In genomic region chr16:38562968-38563327, GRCm38 (mm10) we compare ENCODE assay signal across 8 mouse cellular contexts. TPM values are rescaled to one million over a fixed set of nuclear protein-coding genes. Genes with fewer than 3 reads are reported as not detected.
A peak's percentile ranks its signal among the peaks of the same experiment; 100 is the strongest.
DNase-seq lines count a peak whose midpoint lies in the region; ATAC-seq lines count a peak whose summit lies in the region.

No protein-coding gene starts in this region.

- ATAC-seq in lung, embryonic 16.5 days (ENCODE audit: low read depth), result no peak; the same call in 1 of the 2 replicates
- ATAC-seq in limb, embryonic 15.5 days (ENCODE audit: insufficient number of reproducible peaks, low FRiP score, low TSS enrichment, low read depth), result peak; percentile 63; the same call in 1 of the 2 replicates
- no peak for ATAC-seq in stomach, embryonic 15.5 days (ENCODE audit: insufficient read depth, low FRiP score, low read depth)

- H3K27me3 ChIP-seq in lung, embryonic 16.5 days (ENCODE audit: control insufficient read depth, insufficient read depth, low read depth, low read length), result peaks cover 2% of the 10 kb centered on the region; the same call in 1 of the 2 replicates
- peaks cover 19% of the 10 kb centered on the region for H3K27me3 ChIP-seq in erythroblast, embryonic 14.5 days (ENCODE audit: control insufficient read depth)
- H3K27me3 ChIP-seq in limb, embryonic 15.5 days, result peaks cover 4% of the 10 kb centered on the region; the same call in 1 of the 2 replicates
- H3K27me3 ChIP-seq in stomach, embryonic 15.5 days (replicated peaks), result peaks cover 5% of the 10 kb centered on the region; the same call in 1 of the 2 replicates

- peaks cover 7% of the 10 kb centered on the region; the same call in 1 of the 2 replicates for H3K36me3 ChIP-seq in lung, embryonic 16.5 days (ENCODE audit: control insufficient read depth, insufficient read depth, low read length)
- H3K36me3 ChIP-seq in erythroblast, embryonic 14.5 days (ENCODE audit: control insufficient read depth), result peaks cover 21% of the 10 kb centered on the region
- H3K36me3 ChIP-seq in limb, embryonic 15.5 days, result peaks cover 22% of the 10 kb centered on the region
- peaks cover 18% of the 10 kb centered on the region for H3K36me3 ChIP-seq in stomach, embryonic 15.5 days

- H3K4me3 ChIP-seq in lung, embryonic 16.5 days (ENCODE audit: low read length), result peak overlapping the region; percentile 91
- H3K4me3 ChIP-seq in erythroblast, embryonic 14.5 days (replicated peaks), result peak overlapping the region; percentile 99
- H3K4me3 ChIP-seq in limb, embryonic 15.5 days, result peak overlapping the region; percentile 83
- H3K4me3 ChIP-seq in stomach, embryonic 15.5 days (replicated peaks), result peak overlapping the region; percentile 93

- peaks cover 8% of the 10 kb centered on the region for H3K4me1 ChIP-seq in lung, embryonic 16.5 days (replicated peaks; ENCODE audit: control insufficient read depth, insufficient read depth, low read length)
- peaks cover 31% of the 10 kb centered on the region for H3K4me1 ChIP-seq in erythroblast, embryonic 14.5 days (ENCODE audit: control insufficient read depth)
- peaks cover 21% of the 10 kb centered on the region for H3K4me1 ChIP-seq in limb, embryonic 15.5 days
- no peaks in the 10 kb centered on the region for H3K4me1 ChIP-seq in stomach, embryonic 15.5 days

- H3K9me3 ChIP-seq in lung, embryonic 16.5 days (ENCODE audit: control insufficient read depth, low read length), result no peaks in the 10 kb centered on the region
- no peaks in the 10 kb centered on the region for H3K9me3 ChIP-seq in erythroblast, embryonic 14.5 days (ENCODE audit: control insufficient read depth, low read length)
- no peaks in the 10 kb centered on the region for H3K9me3 ChIP-seq in limb, embryonic 15.5 days
- H3K9me3 ChIP-seq in stomach, embryonic 15.5 days, result no peaks in the 10 kb centered on the region

- H3K27ac ChIP-seq in lung, embryonic 16.5 days (ENCODE audit: low read length), result peak overlapping the region; percentile 78
- peak overlapping the region; percentile 86 for H3K27ac ChIP-seq in limb, embryonic 15.5 days
- peak overlapping the region; percentile 80 for H3K27ac ChIP-seq in stomach, embryonic 15.5 days

- peak overlapping the region; percentile 75 for H3K4me2 ChIP-seq in lung, embryonic 16.5 days (ENCODE audit: low read depth, low read length)
- H3K4me2 ChIP-seq in limb, embryonic 15.5 days, result peak overlapping the region; percentile 45
- peak overlapping the region; percentile 56 for H3K4me2 ChIP-seq in stomach, embryonic 15.5 days

- H3K9ac ChIP-seq in lung, embryonic 16.5 days (ENCODE audit: low read length), result peak overlapping the region; percentile 94
- H3K9ac ChIP-seq in limb, embryonic 15.5 days, result peak overlapping the region; percentile 84
- H3K9ac ChIP-seq in stomach, embryonic 15.5 days, result peak overlapping the region; percentile 92

- WGBS in lung, embryonic 16.5 days, result under 1% methylated on average over 25 of the region's 25 CpGs
- WGBS in limb, embryonic 15.5 days, result under 1% methylated on average over 25 of the region's 25 CpGs
- WGBS in stomach, embryonic 15.5 days, result under 1% methylated on average over 25 of the region's 25 CpGs

- DNase-seq in lung, postnatal 36 days, result no peak
- no peak for DNase-seq in cerebellum, postnatal 25 days
- no peak for DNase-seq in adrenal gland, postnatal 36 days
- no peak for DNase-seq in T-cell, adult 2 months (ENCODE audit: low spot score)

RNA-seq across cellular contexts. Expression of gene Tmem39a, which starts 4.5 kb away (rescaled TPM):
- polyA plus RNA-seq in lung, embryonic 16.5 days (2015; fragmentation: Nextera tagmentation; extraction: Ambion mirVana), result 123 and 130 TPM in 2 replicates
- polyA plus RNA-seq in erythroblast, embryonic 14.5 days (2012), result 0.34 TPM in 2 replicates
- 154 and 161 TPM in 2 replicates for polyA plus RNA-seq in limb, embryonic 15.5 days (2015; fragmentation: Nextera tagmentation; extraction: Ambion mirVana)
- 90.8 and 103 TPM in 2 replicates for polyA plus RNA-seq in stomach, embryonic 15.5 days (2015; fragmentation: Nextera tagmentation; extraction: Ambion mirVana)
- total RNA-seq in adrenal gland, postnatal 36 days (2021), result 10 to 100 TPM; 77.5 to 85.4 TPM

RNA-seq across cellular contexts. Expression of gene Poglut1, which starts 12.9 kb away (rescaled TPM):
- polyA plus RNA-seq in lung, embryonic 16.5 days (2015; fragmentation: Nextera tagmentation; extraction: Ambion mirVana), result 44.5 and 50.4 TPM in 2 replicates
- polyA plus RNA-seq in erythroblast, embryonic 14.5 days (2012), result 0.06 and 0.08 TPM in 2 replicates
- polyA plus RNA-seq in limb, embryonic 15.5 days (2015; fragmentation: Nextera tagmentation; extraction: Ambion mirVana), result 53.1 and 58.5 TPM in 2 replicates
- 41.8 and 44.7 TPM in 2 replicates for polyA plus RNA-seq in stomach, embryonic 15.5 days (2015; fragmentation: Nextera tagmentation; extraction: Ambion mirVana)
- 10 to 100 TPM; 31.3 to 31.7 TPM for total RNA-seq in adrenal gland, postnatal 36 days (2021)

RNA-seq across cellular contexts. Expression of gene Timmdc1, which starts 40.5 kb away (rescaled TPM):
- 26.8 and 27.7 TPM in 2 replicates for polyA plus RNA-seq in lung, embryonic 16.5 days (2015; fragmentation: Nextera tagmentation; extraction: Ambion mirVana)
- 2.8 and 3.2 TPM in 2 replicates for polyA plus RNA-seq in erythroblast, embryonic 14.5 days (2012)
- 26.6 and 28.3 TPM in 2 replicates for polyA plus RNA-seq in limb, embryonic 15.5 days (2015; fragmentation: Nextera tagmentation; extraction: Ambion mirVana)
- polyA plus RNA-seq in stomach, embryonic 15.5 days (2015; fragmentation: Nextera tagmentation; extraction: Ambion mirVana), result 25.3 and 27.3 TPM in 2 replicates
- 10 to 100 TPM; 46.1 to 47.8 TPM for total RNA-seq in adrenal gland, postnatal 36 days (2021)

Comparison
In these comparisons a context has a peak if more than half of its experiments do, and no peak if none do; other contexts are left out.
1. RNA of gene Tmem39a, which starts 4.5 kb away (polyA plus RNA-seq): 154 to 161 TPM in limb, embryonic 15.5 days, 123 to 130 TPM in lung, embryonic 16.5 days and 90.8 to 103 TPM in stomach, embryonic 15.5 days; 0.34 TPM in erythroblast, embryonic 14.5 days; every median in the first group is over 10 times any median in the second.
2. RNA of gene Poglut1, which starts 12.9 kb away (polyA plus RNA-seq): 53.1 to 58.5 TPM in limb, embryonic 15.5 days, 44.5 to 50.4 TPM in lung, embryonic 16.5 days and 41.8 to 44.7 TPM in stomach, embryonic 15.5 days; 0.06 to 0.08 TPM in erythroblast, embryonic 14.5 days; every median in the first group is over 10 times any median in the second.
3. Peak in every context shown above with its lines, with median percentiles within 50 percentile points of each other: H3K27ac ChIP-seq, H3K4me2 ChIP-seq, H3K4me3 ChIP-seq and H3K9ac ChIP-seq.